Mouse (Mus musculus) c-Kit-positive CD71-negative TER-119-negative erythroid progenitor cells, embryonic 14.5 days (primary cell): ENCODE measurements at regions not wholly inside any gene's neighbourhood (a gene's known extent, or its start where the extent isn't known, plus 50 kb on each side); places are given as distances from the start of the nearest gene placed in this dataset.

Experiments
- DNase-seq: peaks from one replicate; pipeline ENCODE4 v3.0.0-alpha.2; 2013; ENCODE audit warnings: low read depth

GRCm38 (mm10) chr2:21044007-21044406, 75.3 kb upstream of the Arhgap21 start:
- DNase-seq, result no peak

- DNase-seq, result no peak
Observed at GRCm38 (mm10) chr2:21043302-21043701, 74.6 kb upstream of the Arhgap21 start.

GRCm38 (mm10) chr2:21037607-21038006, 68.9 kb upstream of the Arhgap21 start:
- no peak for DNase-seq

- DNase-seq, result no peak
Observed at GRCm38 (mm10) chr2:21037181-21037580, 68.5 kb upstream of the Arhgap21 start.

- DNase-seq, result no peak
Observed at GRCm38 (mm10) chr2:21035884-21036648, 67.4 kb upstream of the Arhgap21 start.

- DNase-seq, result no peak
Observed at GRCm38 (mm10) chr2:21034651-21035050, 66.0 kb upstream of the Arhgap21 start.

GRCm38 (mm10) chr2:21030650-21031049, 62.0 kb upstream of the Arhgap21 start:
- DNase-seq, result no peak

GRCm38 (mm10) chr2:21029391-21030010, 60.8 kb upstream of the Arhgap21 start:
- DNase-seq, result no peak

GRCm38 (mm10) chr2:21028605-21029004, 59.9 kb upstream of the Arhgap21 start:
- DNase-seq, result no peak

GRCm38 (mm10) chr2:21018535-21018934, 49.9 kb upstream of the Arhgap21 start:
- no peak for DNase-seq
